Mouse (Mus musculus): ENCODE results near the gene Cacng7. TPM values are rescaled to one million over a fixed set of nuclear protein-coding genes. Genes with fewer than 3 reads are reported as not detected.

Gene Cacng7
- polyA plus RNA-seq, 1 experiment from 2014 or later = 4.3 TPM

DNA sequence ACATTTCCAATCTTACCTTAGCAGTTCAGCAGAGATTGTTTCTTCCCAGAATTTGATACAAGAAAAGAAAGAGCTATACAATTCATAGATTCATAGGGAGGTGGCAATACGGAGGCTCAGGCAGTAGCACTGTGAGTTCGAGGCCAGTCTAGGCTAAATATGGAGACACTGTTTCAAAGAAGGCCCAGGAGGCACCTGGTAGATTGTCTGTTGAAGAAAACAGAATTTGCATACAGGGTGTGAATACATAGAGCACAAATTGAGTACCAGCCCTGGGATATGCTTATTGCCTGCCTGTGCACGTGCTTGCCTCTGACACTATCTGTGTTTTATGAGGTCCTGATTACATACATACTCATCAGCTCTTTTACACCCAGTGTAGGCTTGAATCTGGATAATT is 26.4 kb upstream of the Cacng7 start:
- no peak for ATAC-seq (ENCODE audit: low FRiP score)
- WGBS = 80% methylated on average over 3 of the region's 3 CpGs
- no peak overlapping the region for H3K4me2 ChIP-seq
- no peak overlapping the region for H3K27ac ChIP-seq
- no peak overlapping the region for H3K9ac ChIP-seq
- H3K4me3 ChIP-seq = no peak overlapping the region
- H3K36me3 ChIP-seq = no peaks in the 10 kb centered on the region
- H3K9me3 ChIP-seq = no peaks in the 10 kb centered on the region
- H3K27me3 ChIP-seq = peaks cover 45% of the 10 kb centered on the region
- H3K4me1 ChIP-seq (replicated peaks) = peaks cover 35% of the 10 kb centered on the region

DNA sequence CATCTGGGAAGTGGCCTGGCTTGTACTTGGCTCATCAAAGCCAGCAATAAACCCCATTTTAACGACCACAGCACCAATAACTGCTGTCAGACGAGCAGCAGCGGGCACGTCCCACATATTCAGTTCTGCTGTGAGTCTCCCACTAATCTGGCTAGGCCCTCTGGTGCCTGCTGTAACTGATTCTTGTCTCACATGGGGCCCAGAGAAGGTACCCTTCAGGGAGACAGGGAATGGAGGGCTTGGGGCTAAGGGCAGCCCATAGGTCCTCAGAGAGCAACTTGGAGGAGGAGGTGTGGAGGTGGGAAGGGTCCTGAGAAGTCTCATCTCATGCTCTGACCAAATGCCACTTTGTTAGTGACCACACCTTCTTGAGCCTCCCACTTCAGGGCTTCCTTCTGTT is 24.1 kb upstream of the Cacng7 start:
- ATAC-seq (ENCODE audit: low FRiP score) = no peak
- H3K27me3 ChIP-seq = peaks cover 27% of the 10 kb centered on the region
- H3K36me3 ChIP-seq = no peaks in the 10 kb centered on the region
- no peak overlapping the region for H3K4me3 ChIP-seq
- H3K4me1 ChIP-seq (replicated peaks) = peaks cover 14% of the 10 kb centered on the region
- WGBS = 78% methylated on average over 4 of the region's 4 CpGs
- no peaks in the 10 kb centered on the region for H3K9me3 ChIP-seq
- no peak overlapping the region for H3K4me2 ChIP-seq
- no peak overlapping the region for H3K27ac ChIP-seq
- no peak overlapping the region for H3K9ac ChIP-seq

DNA sequence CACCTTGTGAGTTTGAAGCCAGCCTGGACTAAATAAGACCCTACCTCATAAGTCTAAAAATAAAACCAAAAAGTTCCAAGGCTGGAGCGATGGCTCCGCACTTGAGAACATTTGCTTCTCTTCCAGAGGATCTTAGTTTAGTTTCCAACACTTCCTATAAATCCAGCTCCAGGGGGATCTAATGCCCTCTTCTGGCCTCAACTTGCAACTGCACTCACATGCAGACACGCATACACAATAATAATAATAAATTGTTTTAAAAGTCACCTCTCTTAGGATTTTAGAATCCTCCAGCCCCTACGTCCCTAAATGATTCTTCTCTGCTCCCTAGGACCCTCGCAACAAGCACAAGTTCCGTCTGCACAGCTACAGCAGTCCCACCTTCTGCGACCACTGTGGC is 22.5 kb upstream of the Cacng7 start:
- no peak for ATAC-seq (ENCODE audit: low FRiP score)

DNA sequence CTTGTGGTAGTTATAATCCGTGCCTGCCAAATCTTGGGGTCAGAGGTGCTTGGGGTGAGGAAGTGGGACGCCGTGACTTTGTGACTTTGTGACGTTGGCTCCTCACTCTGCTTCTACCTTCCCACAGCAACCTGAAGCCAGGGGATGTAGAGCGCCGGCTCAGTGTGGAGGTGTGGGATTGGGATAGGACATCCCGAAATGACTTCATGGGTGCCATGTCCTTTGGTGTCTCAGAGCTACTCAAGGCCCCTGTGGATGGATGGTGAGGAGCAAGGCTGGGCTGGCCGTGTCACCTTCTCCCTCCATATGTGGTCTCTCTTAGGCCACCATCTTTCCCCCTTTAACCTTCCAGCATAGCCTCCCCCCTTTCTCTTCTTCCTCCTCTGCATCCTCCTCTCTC is 19.2 kb upstream of the Cacng7 start:
- no peak overlapping the region for H3K9ac ChIP-seq
- H3K4me2 ChIP-seq = no peak overlapping the region
- no peaks in the 10 kb centered on the region for H3K36me3 ChIP-seq
- no peaks in the 10 kb centered on the region for H3K9me3 ChIP-seq
- peaks cover 2% of the 10 kb centered on the region; the same call in 1 of the 2 replicates for H3K27me3 ChIP-seq
- no peak overlapping the region for H3K4me3 ChIP-seq
- peak; percentile 34; the same call in 1 of the 2 replicates for ATAC-seq (ENCODE audit: low FRiP score)
- 83% methylated on average over 8 of the region's 8 CpGs for WGBS
- no peaks in the 10 kb centered on the region for H3K4me1 ChIP-seq (replicated peaks)
- no peak overlapping the region for H3K27ac ChIP-seq

More for the DNA sequence above, 22.5 kb upstream of the Cacng7 start:
- peaks cover 16% of the 10 kb centered on the region for H3K27me3 ChIP-seq
- H3K9me3 ChIP-seq = no peaks in the 10 kb centered on the region
- H3K36me3 ChIP-seq = no peaks in the 10 kb centered on the region
- H3K4me3 ChIP-seq = no peak overlapping the region
- H3K4me1 ChIP-seq (replicated peaks) = no peaks in the 10 kb centered on the region
- no peak overlapping the region for H3K9ac ChIP-seq
- WGBS = 95% methylated on average over 7 of the region's 7 CpGs
- H3K4me2 ChIP-seq = no peak overlapping the region
- H3K27ac ChIP-seq = no peak overlapping the region

DNA sequence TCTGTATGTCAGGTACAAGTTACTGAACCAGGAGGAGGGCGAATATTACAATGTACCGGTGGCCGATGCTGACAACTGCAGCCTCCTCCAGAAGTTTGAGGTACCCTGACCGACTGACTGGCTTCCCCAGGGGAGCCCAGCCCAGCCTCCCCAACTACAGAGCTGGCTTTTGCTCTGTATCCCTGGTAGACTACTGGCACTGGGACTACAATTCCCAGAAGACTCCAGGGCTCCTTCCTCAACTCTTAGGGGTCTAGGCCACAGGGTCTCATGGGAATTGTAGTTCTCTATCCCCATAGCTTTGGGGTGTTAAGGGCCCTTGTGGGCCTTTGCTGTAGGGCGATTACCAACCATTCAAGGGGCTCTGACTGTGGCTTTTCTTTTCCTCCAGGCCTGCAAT is 18.6 kb upstream of the Cacng7 start:
- Histone ChIP-seq H3K4me2 (no peak overlapping the region), H3K27ac (no peak overlapping the region), H3K9me3 (no peaks in the 10 kb centered on the region), H3K27me3 (no peaks in the 10 kb centered on the region), H3K36me3 (no peaks in the 10 kb centered on the region), H3K9ac (no peak overlapping the region), H3K4me3 (no peak overlapping the region), H3K4me1 (replicated peaks) (no peaks in the 10 kb centered on the region)
- ATAC-seq (ENCODE audit: low FRiP score) = peak; percentile 74
- 73% methylated on average over 5 of the region's 5 CpGs for WGBS

DNA sequence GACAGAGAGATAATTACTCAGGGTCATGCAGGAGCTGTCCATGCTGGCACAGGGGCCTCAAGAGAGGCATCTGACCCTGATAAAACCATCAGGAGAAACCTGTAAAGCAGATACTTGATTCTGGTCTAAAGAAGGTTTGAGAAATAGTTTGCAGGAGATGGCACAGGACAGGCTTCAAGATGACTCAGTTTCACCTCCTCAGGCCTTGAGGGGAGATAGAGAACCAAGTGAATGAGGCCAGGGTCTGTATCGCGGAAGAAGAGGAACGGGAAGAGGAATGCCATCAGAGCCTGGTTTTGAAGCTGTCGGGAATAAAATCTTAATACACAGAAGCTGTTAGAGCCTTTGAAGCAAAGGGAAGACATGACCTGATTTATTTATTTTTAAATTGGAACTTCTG is 15.1 kb upstream of the Cacng7 start:
- Histone ChIP-seq H3K9me3 (no peaks in the 10 kb centered on the region), H3K4me3 (no peak overlapping the region), H3K4me1 (replicated peaks) (no peaks in the 10 kb centered on the region), H3K27me3 (no peaks in the 10 kb centered on the region), H3K36me3 (no peaks in the 10 kb centered on the region), H3K27ac (no peak overlapping the region), H3K4me2 (no peak overlapping the region), H3K9ac (no peak overlapping the region)
- WGBS = 43% methylated on average over 4 of the region's 4 CpGs
- no peak for ATAC-seq (ENCODE audit: low FRiP score)

DNA sequence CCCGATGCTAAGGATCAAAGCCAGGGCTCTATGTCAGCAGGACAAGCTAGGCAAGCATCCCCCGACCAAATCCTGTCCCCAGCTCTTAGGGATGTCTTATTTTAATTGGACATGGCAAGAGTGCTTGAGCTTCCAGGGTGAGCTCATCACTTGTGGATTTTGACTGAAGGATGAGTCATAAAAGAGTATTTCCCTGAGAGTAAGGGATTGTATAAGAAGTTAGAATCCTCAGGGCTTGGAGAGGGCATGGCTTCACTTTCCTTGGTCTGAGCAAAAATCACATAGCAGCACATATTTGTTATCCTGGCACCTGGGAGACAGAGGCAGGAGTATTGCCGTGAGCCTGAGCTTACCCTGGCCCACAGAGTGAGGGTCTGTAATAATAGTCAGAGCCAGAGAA is 11.9 kb upstream of the Cacng7 start:
- no peak overlapping the region for H3K4me2 ChIP-seq
- no peaks in the 10 kb centered on the region for H3K4me1 ChIP-seq (replicated peaks)
- WGBS = 84% methylated on average over 3 of the region's 3 CpGs
- H3K9ac ChIP-seq = no peak overlapping the region
- H3K27me3 ChIP-seq = no peaks in the 10 kb centered on the region
- no peaks in the 10 kb centered on the region for H3K9me3 ChIP-seq
- ATAC-seq (ENCODE audit: low FRiP score) = no peak
- peaks cover 4% of the 10 kb centered on the region; the same call in 1 of the 2 replicates for H3K36me3 ChIP-seq
- no peak overlapping the region for H3K27ac ChIP-seq
- H3K4me3 ChIP-seq = no peak overlapping the region

DNA sequence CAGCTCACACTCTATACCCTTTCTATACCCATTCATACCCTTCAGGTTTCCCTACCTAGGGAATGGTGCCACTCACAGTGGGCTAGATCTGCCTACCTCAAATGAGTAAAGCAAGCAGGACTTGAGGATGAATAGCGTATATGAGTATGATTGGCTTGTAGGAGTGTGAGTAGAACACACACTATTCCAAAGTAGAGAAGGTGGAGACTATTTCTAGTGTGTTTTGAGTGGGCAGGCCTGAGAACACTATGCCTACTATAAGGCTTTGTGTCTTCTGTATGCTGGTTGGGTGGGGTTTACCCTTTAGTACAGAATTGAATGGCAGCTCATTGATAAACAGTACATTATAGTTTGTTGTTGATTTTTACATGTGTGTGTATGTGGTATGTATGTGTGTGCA is 8.9 kb upstream of the Cacng7 start:
- no peak overlapping the region for H3K9ac ChIP-seq
- no peak overlapping the region for H3K27ac ChIP-seq
- H3K4me1 ChIP-seq (replicated peaks) = no peaks in the 10 kb centered on the region
- H3K4me3 ChIP-seq = no peak overlapping the region
- 85% methylated on average over 1 of the region's 1 CpGs for WGBS
- no peak for ATAC-seq (ENCODE audit: low FRiP score)
- peaks cover 4% of the 10 kb centered on the region; the same call in 1 of the 2 replicates for H3K36me3 ChIP-seq
- H3K27me3 ChIP-seq = no peaks in the 10 kb centered on the region
- no peak overlapping the region for H3K4me2 ChIP-seq
- no peaks in the 10 kb centered on the region for H3K9me3 ChIP-seq

DNA sequence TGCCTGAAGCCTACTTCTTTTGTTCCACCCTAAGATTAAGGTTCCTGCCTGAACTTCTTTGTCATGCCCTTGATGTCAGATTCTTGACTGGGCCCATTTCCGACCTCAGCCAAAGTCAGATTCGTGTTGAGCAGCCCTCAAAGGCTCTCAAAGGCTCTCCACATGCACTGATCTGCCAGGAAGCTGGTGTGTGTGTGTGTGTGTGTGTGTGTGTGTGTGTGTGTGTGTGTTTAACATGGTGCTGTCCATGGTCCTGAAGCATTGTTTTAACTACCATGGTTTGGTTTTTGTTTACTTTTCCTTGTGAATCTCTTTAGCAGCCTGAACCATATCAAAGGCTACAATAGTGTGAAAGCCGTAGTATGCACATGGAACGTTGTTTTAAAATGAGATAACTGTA is 4.8 kb upstream of the Cacng7 start:
- ATAC-seq (ENCODE audit: low FRiP score) = no peak
- Histone ChIP-seq H3K4me1 (replicated peaks) (peaks cover 7% of the 10 kb centered on the region), H3K9me3 (no peaks in the 10 kb centered on the region), H3K27ac (no peak overlapping the region), H3K4me2 (no peak overlapping the region), H3K36me3 (peaks cover 4% of the 10 kb centered on the region; the same call in 1 of the 2 replicates), H3K27me3 (peaks cover 13% of the 10 kb centered on the region), H3K4me3 (no peak overlapping the region), H3K9ac (no peak overlapping the region)
- WGBS = 79% methylated on average over 4 of the region's 4 CpGs

DNA sequence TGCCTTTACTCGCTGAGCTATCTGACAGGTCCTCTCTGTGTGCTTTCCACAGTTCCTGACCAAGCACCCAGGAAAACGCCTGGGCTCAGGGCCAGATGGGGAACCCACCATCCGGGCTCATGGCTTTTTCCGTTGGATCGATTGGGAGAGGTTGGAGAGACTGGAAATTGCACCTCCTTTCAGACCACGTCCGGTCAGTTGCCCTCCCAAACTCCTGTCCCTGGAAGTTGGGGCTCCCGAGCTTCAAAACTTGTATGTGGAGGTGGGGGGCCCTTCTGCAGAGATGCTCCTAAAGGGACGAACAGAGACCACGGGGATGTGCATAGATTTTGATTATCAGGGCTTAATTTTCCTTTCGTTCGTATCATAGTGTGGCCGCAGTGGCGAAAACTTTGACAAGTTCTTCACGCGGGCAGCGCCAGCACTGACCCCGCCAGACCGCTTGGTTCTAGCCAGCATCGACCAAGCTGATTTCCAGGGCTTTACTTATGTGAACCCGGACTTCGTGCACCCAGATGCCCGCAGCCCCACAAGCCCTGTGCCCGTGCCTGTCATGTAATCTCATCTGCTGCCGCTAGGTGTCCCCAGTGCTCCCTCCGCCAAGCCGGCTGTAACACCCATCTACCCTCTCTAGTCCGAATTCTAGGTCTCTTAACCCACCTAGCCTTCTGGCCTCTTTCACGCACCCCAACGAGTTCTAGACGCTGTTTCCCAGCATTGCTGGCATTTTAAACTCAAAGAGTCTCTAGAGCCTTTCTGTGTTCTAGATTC is 2.8 kb upstream of the Cacng7 start:
- H3K4me2 ChIP-seq = peak overlapping the region; percentile 35
- no peaks in the 10 kb centered on the region for H3K9me3 ChIP-seq
- peaks cover 13% of the 10 kb centered on the region for H3K27me3 ChIP-seq
- no peak for ATAC-seq (ENCODE audit: low FRiP score)
- peak overlapping the region; percentile 15; the same call in 1 of the 2 replicates for H3K4me3 ChIP-seq
- H3K36me3 ChIP-seq = no peaks in the 10 kb centered on the region
- 21% methylated on average over 31 of the region's 31 CpGs for WGBS
- H3K9ac ChIP-seq = peak overlapping the region; percentile 53
- H3K4me1 ChIP-seq (replicated peaks) = peaks cover 20% of the 10 kb centered on the region
- H3K27ac ChIP-seq = no peak overlapping the region

DNA sequence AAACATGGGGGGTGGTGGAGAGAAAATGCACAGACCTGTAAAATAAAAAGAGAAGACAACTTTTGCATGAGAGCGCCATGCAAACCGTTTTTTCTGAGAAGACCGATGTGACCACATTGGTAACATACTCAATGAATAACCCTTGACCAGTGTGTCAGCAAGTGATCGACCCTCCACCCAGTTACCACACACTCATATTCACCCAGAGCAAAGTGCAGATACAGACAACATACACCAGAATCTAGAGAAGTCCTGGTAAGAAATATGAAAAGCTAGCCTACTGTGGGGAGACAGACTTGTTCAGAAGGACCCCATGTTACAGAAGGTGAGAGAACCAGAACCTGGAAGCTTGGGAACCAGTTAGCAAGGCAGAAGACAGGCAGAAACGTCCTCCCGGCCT is 1.6 kb upstream of the Cacng7 start:
- Histone ChIP-seq H3K4me2 (peak overlapping the region; percentile 79), H3K4me1 (replicated peaks) (peaks cover 20% of the 10 kb centered on the region), H3K27ac (peak overlapping the region; percentile 86; the same call in 1 of the 2 replicates), H3K27me3 (peaks cover 13% of the 10 kb centered on the region), H3K36me3 (no peaks in the 10 kb centered on the region), H3K4me3 (peak overlapping the region; percentile 77), H3K9me3 (no peaks in the 10 kb centered on the region), H3K9ac (no peak overlapping the region; the same call in 1 of the 2 replicates)
- peak; percentile 12 for ATAC-seq (ENCODE audit: low FRiP score)
- 50% methylated on average over 6 of the region's 6 CpGs for WGBS

DNA sequence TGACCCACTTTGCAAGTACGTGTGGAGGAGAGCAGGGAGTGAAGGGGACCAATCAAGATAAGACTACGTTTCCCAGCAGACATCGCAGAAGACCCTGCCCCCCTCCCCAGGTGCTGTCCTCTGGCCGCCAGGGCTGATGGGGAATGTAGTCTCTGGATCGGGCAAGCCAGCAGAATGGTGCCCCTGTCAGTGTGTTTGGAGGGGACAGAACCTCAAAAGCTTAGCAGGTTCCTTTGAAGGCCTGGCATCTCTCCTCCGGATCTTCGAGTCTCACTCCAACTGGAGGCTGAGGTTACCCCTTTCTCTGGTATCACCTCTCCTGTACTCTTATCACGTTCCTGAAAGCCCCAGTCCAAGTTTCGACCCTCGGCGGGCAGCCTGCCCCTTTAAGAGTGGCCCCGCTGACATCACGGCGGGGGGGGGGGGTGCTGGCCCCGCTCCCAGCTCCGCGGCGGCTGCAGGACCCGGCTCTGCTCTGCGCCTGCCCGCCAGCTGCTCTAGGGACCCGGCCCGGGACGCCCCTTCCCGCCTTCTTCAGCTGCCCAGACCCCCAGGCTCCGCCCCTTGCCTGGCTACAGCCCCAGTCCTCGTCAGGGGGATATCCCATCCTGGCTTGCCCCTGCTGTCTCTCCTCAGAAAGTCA is 1.1 kb upstream of the Cacng7 start:
- peak overlapping the region; percentile 86 for H3K27ac ChIP-seq
- ATAC-seq (ENCODE audit: low FRiP score) = peak; percentile 91
- peak overlapping the region; percentile 89 for H3K9ac ChIP-seq
- H3K4me2 ChIP-seq = peak overlapping the region; percentile 79
- no peaks in the 10 kb centered on the region for H3K9me3 ChIP-seq
- no peaks in the 10 kb centered on the region for H3K36me3 ChIP-seq
- peak overlapping the region; percentile 77 for H3K4me3 ChIP-seq
- peaks cover 20% of the 10 kb centered on the region for H3K4me1 ChIP-seq (replicated peaks)
- WGBS = 0% methylated on average over 21 of the region's 27 CpGs
- H3K27me3 ChIP-seq = peaks cover 13% of the 10 kb centered on the region

DNA sequence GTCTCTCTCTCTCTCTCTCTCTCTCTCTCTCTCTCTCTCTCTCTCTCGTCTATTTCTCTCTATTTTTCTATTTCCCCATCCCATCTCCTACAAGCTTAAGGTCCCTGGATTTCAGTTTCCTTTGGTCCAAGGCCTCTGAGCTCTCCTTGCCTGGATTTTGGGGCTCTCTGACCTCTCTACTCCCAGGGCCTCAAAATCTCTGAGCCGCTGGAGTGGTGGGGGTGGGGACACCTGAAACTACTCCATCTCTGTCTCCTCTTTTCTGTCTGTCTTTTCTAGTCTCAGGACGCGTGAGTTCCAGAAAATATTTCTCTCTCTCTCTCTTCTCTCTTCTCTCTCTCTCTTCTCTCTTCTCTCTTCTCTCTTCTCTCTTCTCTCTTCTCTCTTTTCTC is 535 bp upstream of the Cacng7 start:
- Histone ChIP-seq H3K4me1 (replicated peaks) (peaks cover 20% of the 10 kb centered on the region), H3K36me3 (no peaks in the 10 kb centered on the region), H3K4me2 (peak overlapping the region; percentile 79), H3K27me3 (peaks cover 13% of the 10 kb centered on the region), H3K9ac (peak overlapping the region; percentile 89), H3K9me3 (no peaks in the 10 kb centered on the region), H3K27ac (peak overlapping the region; percentile 86), H3K4me3 (peak overlapping the region; percentile 77)
- ATAC-seq (ENCODE audit: low FRiP score) = peak; percentile 19
- WGBS = 2% methylated on average over 4 of the region's 4 CpGs

Data from hindbrain, embryonic 13.5 days (tissue).